Mouse (Mus musculus) lung, adult 18-20 months (tissue): ENCODE measurements at regions not wholly inside any gene's neighbourhood (a gene's known extent, or its start where the extent isn't known, plus 50 kb on each side); places are given as distances from the start of the nearest gene placed in this dataset.

ENCODE experiments used
- DNase-seq, 2 experiments: peaks; one replicate each; pipeline ENCODE4 v3.0.0; 2022; ENCODE audit warnings: mixed read lengths in 2 of 2

- DNase-seq: no peak
Measured at GRCm38 (mm10) chr4:7597671-7598390, 641.0 kb downstream of the Car8 start.

GRCm38 (mm10) chr4:7596116-7596515 lies 642.7 kb downstream of the Car8 start:
- no peak for DNase-seq

GRCm38 (mm10) chr4:7583851-7584250 lies 655.0 kb downstream of the Car8 start:
- no peak for DNase-seq

GRCm38 (mm10) chr4:7581931-7582330 lies 656.9 kb downstream of the Car8 start:
- DNase-seq: no peak

GRCm38 (mm10) chr4:7581220-7581916 lies 657.5 kb downstream of the Car8 start:
- DNase-seq: no peak

DNA sequence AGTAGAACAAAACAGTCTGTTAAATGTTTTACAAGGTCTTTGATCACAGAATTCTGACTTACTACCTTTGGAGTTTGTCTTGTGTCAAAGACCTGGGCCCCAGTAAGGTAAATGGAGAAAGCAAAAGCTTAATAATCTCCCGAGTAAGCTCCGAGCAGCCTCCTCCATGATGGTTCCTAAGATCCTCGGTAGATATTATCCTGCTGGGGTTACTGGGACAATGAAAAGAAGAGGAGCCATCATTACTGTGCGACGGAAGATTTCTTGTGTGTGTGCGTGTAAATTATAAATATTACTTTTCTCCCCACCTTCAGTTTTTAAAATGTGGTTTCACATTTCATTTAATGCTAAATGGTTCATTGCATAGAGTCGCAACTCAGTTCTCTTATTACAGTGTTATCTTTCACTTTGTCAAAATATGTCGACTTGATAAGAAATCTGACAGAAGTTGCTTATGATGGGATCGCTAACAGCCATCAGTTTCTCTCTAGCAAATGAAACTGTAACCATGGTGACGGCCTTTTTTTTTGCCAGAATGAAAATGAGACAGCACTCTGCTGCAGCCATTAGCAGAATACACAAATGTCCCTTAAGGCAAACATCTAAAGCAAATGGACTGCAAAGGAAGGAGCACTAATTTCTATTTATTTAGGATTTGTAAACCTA lies 658.2 kb downstream of the Car8 start:
- no peak for DNase-seq

DNA sequence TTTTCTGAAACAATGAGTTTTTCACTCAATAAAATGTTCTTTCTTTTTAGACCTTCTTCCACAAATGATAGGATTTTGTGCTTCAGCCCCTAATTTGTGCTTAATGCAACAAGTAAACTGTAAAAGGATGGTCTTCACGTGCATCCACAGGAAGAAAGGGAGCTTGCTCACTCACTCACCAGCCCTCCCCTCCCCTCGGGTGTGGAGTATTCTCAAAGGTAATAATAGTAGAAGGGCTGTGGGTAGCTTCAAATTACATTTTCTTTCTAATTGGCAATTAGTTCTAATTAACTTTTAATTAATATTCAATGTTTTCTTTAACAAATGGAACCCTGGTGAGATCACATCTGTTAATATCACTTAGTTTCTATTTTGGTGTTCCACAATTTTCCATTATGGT lies 664.8 kb downstream of the Car8 start:
- DNase-seq: no peak

DNA sequence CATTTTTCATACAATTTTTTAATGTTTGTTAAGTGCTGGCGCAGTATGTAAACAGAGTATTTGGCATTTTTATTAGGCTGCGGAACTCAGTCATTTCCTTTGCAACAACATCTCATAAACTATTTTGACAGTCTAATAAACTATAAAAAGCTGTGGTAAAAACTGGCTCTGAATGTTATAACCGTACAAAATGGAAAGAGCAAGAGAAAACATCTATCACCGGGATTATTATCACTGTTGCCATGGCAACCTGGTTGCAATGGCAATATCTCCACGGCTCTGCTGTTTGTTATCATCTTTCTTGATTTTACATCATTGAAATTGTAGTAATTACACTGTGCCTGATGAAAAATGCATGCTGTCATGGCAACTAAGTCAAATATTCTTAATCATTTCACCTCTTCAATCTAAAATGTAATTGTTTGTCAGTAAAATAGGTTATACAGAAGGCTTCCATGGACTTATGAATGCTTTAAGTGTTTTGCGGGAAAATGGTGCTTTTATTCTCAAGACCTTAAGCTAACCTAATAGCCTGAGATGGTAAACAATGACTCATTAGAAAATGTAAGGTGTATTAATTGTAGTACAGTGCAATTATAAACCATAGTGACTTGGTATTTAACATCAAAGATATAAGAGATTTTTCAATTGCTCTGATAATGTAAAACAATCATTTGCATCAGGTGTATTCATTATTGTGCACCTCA lies 671.0 kb downstream of the Car8 start:
- no peak for DNase-seq

GRCm38 (mm10) chr4:7559867-7560832 lies 678.7 kb downstream of the Car8 start:
- no peak for DNase-seq

DNA sequence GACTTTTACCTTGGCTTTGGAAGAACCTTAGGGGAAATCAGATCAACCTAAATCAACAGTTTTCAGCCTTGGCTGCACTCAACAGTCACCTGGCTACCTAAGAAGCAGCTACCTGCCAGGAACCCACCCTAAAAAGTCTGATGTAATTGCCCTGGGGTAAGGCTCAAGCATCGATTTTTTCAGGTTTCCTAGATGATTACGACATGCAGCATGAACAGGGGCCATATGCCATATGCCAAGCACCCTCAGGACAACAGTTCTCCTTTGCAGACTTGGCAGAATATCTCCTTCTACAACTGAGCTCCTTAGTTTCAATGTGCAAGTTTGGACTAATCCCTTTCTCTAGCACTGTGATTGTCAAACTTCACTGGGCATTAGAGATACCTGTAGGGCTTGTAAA lies 680.1 kb downstream of the Car8 start:
- no peak for DNase-seq

GRCm38 (mm10) chr4:7534301-7534700 lies 704.5 kb downstream of the Car8 start:
- no peak for DNase-seq

GRCm38 (mm10) chr4:7527718-7528117 lies 711.1 kb downstream of the Car8 start:
- no peak for DNase-seq

DNA sequence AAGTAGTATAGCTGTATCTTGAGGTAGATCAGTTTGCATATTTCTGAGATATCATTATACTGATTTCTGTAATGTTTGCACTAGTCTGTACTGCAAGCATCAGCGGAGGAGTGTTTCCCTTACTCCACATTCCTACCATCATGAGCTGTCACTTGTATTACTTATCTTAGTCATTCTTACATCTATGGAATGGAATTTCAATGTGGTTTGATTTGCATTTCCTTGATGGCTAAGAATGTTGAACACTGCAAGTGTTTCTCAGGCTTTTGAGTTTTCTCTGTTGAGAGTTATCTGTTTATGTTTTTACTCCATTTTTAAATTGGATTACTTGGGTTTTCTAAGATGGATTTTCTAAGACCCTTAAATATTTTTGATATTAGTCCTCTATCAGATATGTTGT lies 725.8 kb downstream of the Car8 start:
- no peak for DNase-seq

DNA sequence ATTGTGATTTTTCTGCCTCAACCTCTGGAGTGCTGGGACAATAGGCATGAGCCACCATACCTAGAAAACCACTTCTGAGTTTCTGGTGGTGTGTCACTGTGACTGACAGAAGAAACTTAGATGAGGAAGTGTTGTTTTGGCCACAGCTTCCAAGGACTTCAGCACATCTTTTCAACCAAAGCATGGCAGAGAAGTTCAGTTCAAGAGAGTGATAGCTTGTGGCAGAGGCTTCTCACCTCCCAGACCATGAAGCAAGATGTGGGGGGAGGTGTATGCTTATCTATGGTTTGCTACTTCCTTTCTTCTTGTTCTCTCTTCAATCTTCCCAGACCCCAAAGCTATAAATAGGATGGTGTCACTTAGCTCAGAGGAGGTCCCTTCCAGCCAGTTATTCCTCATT lies 753.3 kb downstream of the Car8 start:
- DNase-seq: no peak

DNA sequence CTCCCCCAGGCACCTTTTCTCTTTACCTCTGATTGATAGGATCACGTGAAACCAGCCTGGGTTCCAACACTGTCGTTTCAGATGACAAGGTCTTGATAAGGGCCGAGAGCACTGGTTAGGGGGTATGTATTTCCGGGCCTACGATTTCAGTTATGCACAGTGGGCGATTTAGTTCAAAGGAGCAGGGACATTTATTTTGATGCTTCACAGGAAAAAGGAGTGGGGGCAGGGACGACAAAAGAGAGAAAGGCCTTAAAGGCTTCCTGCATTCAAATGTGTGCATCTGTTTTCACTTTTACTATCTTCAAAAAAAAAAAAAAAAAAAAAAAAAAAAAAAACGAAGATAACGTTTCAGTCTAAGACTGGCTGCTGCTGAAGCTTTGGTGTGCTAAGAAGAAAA lies 783.7 kb downstream of the Car8 start:
- no peak for DNase-seq

GRCm38 (mm10) chr4:7452678-7453077 lies 786.2 kb downstream of the Car8 start:
- no peak for DNase-seq

DNA sequence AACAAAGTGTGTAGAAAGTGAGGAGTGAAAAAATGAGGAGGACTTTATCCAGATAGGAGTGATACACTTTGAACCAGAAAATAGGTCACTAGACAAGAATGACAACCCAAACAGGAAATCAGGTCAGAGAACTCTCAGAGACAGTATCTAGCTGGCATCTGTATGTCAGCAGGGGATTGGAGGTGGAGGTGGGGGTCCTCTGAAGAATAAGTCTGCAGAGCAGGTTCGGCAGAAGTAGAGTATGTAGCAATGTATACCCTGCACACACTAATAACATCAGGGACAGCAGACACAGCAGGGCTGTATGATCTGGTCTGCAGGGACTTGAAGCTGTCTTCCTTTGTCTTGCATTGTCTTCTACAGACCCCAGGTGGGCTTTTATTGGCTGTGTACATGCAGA lies 787.9 kb downstream of the Car8 start:
- DNase-seq: no peak

- DNase-seq: no peak
Measured at GRCm38 (mm10) chr4:7429308-7429707, 809.5 kb downstream of the Car8 start.

- DNase-seq: no peak
Measured at GRCm38 (mm10) chr4:7424081-7424480, 814.8 kb downstream of the Car8 start.

- DNase-seq: no peak
Measured at GRCm38 (mm10) chr4:7423204-7423603, 815.6 kb downstream of the Car8 start.

DNA sequence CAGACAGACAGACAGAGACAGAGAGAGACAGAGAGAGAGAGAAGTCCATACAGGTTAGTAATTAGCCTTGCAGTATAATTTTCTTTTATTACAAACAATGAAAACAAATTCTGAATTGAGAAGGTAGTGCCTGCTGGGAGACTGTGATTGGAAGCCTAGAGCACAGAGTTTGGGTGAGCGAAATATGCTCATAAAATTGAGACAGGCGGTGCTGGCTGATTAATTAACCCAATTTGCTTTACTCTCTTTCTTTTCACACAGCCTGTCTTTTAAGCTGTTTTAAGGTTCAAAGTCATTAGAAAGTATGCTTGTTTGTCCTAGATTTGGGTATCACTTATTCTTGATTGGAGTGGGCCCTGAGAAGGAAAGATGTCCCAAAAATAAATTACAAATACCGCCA lies 816.1 kb downstream of the Car8 start:
- no peak for DNase-seq

- DNase-seq: no peak
Measured at GRCm38 (mm10) chr4:7414301-7414700, 824.5 kb downstream of the Car8 start.
